Mouse (Mus musculus) common myeloid progenitor, adult 5-6 weeks (primary cell): ENCODE measurements at regions not wholly inside any gene's neighbourhood (a gene's known extent, or its start where the extent isn't known, plus 50 kb on each side); places are given as distances from the start of the nearest gene placed in this dataset.
"Not testable (repeated sequence)": the region's sequence is repeated elsewhere in the genome, so short reads cannot be mapped to it uniquely, and the experiment has no call there.

Source experiments
- ATAC-seq: replicated peaks from 2 replicates; pipeline ENCODE4 v1.8.0; 2016; ENCODE audit warnings: low read depth, mild to moderate bottlenecking, moderate TSS enrichment, inconsistent platforms; ENCODE audit not compliant: poor library complexity, severe bottlenecking

DNA sequence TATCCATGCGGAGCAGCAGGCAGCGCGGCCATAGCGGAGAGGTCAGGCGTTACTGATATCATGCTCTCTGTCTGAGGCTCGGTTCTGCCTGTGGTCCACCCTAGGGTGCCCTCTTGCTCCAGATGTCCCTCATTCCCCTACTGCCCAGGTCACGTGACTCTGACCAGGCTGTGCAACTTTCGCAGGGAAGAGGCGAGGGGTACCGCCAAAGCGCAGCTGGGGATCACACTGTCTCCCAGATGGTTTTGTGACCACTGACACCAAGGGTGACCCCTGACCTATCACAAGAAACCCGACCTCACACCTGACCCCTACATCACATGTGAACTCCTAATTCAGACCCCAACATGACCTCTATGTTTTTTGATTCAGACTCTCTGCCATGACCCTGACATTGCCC is 50.8 kb downstream of the Gm10139 start:
- not testable (repeated sequence) for ATAC-seq

DNA sequence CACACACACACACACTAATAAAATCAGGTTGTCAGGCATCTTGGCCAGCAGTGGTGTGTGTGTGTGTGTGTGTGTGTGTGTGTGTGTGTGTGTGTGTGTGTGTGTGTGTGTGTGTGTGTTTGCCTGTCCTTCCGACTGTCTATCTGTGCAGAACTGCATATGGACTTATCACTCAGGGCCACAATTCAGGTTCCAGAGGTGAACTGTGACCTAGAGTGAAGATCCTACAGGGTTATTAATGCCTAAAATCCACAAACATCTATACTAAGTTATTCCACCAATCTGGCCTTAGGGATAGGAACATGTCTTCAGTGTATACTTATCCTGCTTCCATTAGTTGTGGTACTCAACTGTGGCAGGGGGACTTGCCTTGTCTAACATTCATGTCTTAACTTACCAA is 73.8 kb downstream of the Gm10139 start:
- 0 out of 2 replicates have a peak, but pooled peaks have one; percentile 39 for ATAC-seq

GRCm38 (mm10) chr13:65620199-65620598 is 107.7 kb downstream of the Gm10139 start:
- not testable (repeated sequence) for ATAC-seq

- ATAC-seq = not testable (repeated sequence)
These were observed 137.8 kb downstream of the Gm10139 start for GRCm38 (mm10) chr13:65650297-65650696.

DNA sequence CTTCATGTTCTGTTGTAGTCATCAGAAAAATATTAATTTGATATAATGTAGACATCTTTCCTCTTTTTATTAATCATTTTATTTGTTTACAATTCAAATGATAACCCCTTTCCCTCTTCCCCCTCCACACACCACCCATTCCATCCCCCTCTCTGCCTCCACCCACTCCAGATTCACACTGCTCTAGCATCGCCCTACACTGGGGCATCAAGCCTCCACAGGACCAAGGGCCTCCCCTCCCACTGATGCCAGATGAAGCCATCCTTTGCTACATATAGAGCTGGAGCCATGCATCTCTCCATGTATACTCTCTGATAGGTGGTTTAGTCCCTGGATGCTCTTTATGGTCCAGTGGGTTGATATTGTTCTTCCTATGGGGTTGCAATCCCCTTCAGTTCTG is 147.4 kb downstream of the Gm10139 start:
- ATAC-seq = not testable (repeated sequence)
